Mouse (Mus musculus) forebrain, embryonic 12.5 days (tissue): Measurements from ENCODE around the gene Tma16. TPM values are rescaled to one million over a fixed set of nuclear protein-coding genes. Genes with fewer than 3 reads are reported as not detected.

ENCODE experiments used
- ATAC-seq: fragments of 200-750 bp; cut with Nextera tagmentation; 2 replicates; pipeline ENCODE4 v1.8.0; 2017; ENCODE audit warnings: moderate TSS enrichment; ENCODE audit not compliant: low FRiP score
- H3K27ac ChIP-seq: fragments of 300-500 bp; sonication (generic); 2 replicates; pipeline ENCODE4 v1.5.1; 2016; ENCODE audit warnings: mild to moderate bottlenecking
- H3K27me3 ChIP-seq: fragments of 300-500 bp; sonication (generic); 2 replicates; pipeline ENCODE4 v1.6.1; 2016; ENCODE audit warnings: mild to moderate bottlenecking
- H3K36me3 ChIP-seq: fragments of 300-500 bp; sonication (generic); replicated peaks from 2 replicates; pipeline ENCODE4 v1.6.1; 2016; ENCODE audit warnings: mild to moderate bottlenecking
- H3K4me1 ChIP-seq: fragments of 300-500 bp; sonication (generic); 2 replicates; pipeline ENCODE4 v1.6.1; 2016
- H3K4me2 ChIP-seq: fragments of 300-500 bp; sonication (generic); 2 replicates; pipeline ENCODE4 v1.6.1; 2016; ENCODE audit warnings: mild to moderate bottlenecking, moderate library complexity
- H3K4me3 ChIP-seq: fragments of 300-500 bp; sonication (generic); replicated peaks from 2 replicates; pipeline ENCODE4 v1.5.1; 2016; ENCODE audit warnings: mild to moderate bottlenecking
- H3K9ac ChIP-seq: fragments of 300-500 bp; sonication (generic); 2 replicates; pipeline ENCODE4 v1.6.1; 2016; ENCODE audit warnings: mild to moderate bottlenecking
- H3K9me3 ChIP-seq: fragments of 300-500 bp; sonication (generic); 2 replicates; pipeline ENCODE4 v1.6.1; 2016
- WGBS: fragments of 180-500 bp; shearing (Covaris S2); methylation state at CpG from one replicate; pipeline ENCODE4 v1.1.7; 2016; 5-methylcytosine and 5-hydroxymethylcytosine counted together
- polyA plus RNA-seq: library from polyadenylated mRNA; unstranded; fragments of >200 nt; fragmentation: Nextera tagmentation; extraction: Ambion mirVana; gene quantifications from 2 replicates; pipeline ENCODE4 v1.2.1, GENCODE M21; 2016

The Tma16 gene
- polyA plus RNA-seq, 1 experiment from 2014 or later = 15.5 TPM

GRCm38 (mm10) chr8:66450691-66451090 is 35.6 kb downstream of the Tma16 start:
- no peaks in the 10 kb centered on the region for H3K4me1 ChIP-seq
- no peaks in the 10 kb centered on the region for H3K36me3 ChIP-seq
- H3K27me3 ChIP-seq = no peaks in the 10 kb centered on the region
- H3K4me3 ChIP-seq = no peak overlapping the region
- ATAC-seq = no peak
- H3K27ac ChIP-seq = no peak overlapping the region
- H3K9ac ChIP-seq = no peak overlapping the region
- H3K4me2 ChIP-seq = no peak overlapping the region
- WGBS = 29% methylated on average over 5 of the region's 5 CpGs
- H3K9me3 ChIP-seq = no peaks in the 10 kb centered on the region

- no peak overlapping the region for H3K27ac ChIP-seq
- ATAC-seq = no peak
- H3K4me3 ChIP-seq = no peak overlapping the region
- H3K36me3 ChIP-seq = no peaks in the 10 kb centered on the region
- H3K9me3 ChIP-seq = no peaks in the 10 kb centered on the region
- no peaks in the 10 kb centered on the region for H3K27me3 ChIP-seq
- H3K4me2 ChIP-seq = no peak overlapping the region
- H3K9ac ChIP-seq = no peak overlapping the region
- WGBS = 84% methylated on average over 3 of the region's 3 CpGs
- H3K4me1 ChIP-seq = no peaks in the 10 kb centered on the region
Observed at GRCm38 (mm10) chr8:66445351-66445750, 41.0 kb downstream of the Tma16 start.

GRCm38 (mm10) chr8:66444141-66444540 is 42.2 kb downstream of the Tma16 start:
- no peak for ATAC-seq
- Histone ChIP-seq H3K27ac (no peak overlapping the region), H3K27me3 (no peaks in the 10 kb centered on the region), H3K36me3 (no peaks in the 10 kb centered on the region), H3K4me3 (no peak overlapping the region), H3K4me2 (no peak overlapping the region), H3K9ac (no peak overlapping the region), H3K4me1 (no peaks in the 10 kb centered on the region), H3K9me3 (no peaks in the 10 kb centered on the region)
- 77% methylated on average over 5 of the region's 5 CpGs for WGBS

DNA sequence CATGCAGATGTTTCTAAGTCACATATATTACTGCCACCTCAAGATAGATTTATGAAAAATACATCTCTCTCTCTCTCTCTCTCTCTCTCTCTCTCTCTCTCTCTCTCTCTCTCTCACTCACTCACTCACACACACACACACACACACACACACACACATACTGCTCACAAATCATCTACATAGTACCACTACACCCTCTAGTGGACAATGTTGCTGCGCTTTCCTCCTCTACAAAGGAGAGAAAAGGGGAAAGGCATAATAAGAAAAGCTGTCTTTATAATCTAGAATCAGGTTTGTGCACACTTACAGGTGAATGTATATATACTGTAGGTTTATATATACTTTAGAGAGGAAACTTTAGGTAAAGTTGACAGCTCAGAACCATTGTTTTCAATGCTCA is 43.6 kb downstream of the Tma16 start:
- Histone ChIP-seq H3K4me1 (no peaks in the 10 kb centered on the region), H3K27ac (no peak overlapping the region), H3K4me3 (no peak overlapping the region), H3K36me3 (no peaks in the 10 kb centered on the region), H3K4me2 (no peak overlapping the region), H3K9ac (no peak overlapping the region), H3K9me3 (no peaks in the 10 kb centered on the region), H3K27me3 (no peaks in the 10 kb centered on the region)
- ATAC-seq = no peak
- 35% methylated on average over 1 of the region's 1 CpGs for WGBS

DNA sequence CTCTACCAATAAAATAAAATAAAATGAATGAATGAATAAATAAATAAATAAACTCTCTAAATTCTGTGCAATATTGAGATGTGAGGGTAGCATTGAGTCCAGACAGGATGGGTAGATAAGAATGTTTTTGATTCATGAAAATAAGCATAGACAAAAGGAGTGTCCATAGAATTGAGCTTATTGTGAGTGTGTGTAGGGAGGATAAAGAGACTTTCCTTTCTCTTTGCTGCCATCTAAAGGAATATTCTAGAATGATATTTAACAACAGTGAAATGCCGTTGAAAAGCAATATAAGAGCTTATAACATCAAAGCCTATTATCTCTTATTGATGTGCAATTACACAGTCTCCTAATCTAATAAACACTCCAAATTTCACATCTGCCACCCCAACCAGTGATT is 45.2 kb downstream of the Tma16 start:
- H3K9ac ChIP-seq = no peak overlapping the region
- H3K36me3 ChIP-seq = no peaks in the 10 kb centered on the region
- no peak overlapping the region for H3K4me3 ChIP-seq
- no peaks in the 10 kb centered on the region for H3K9me3 ChIP-seq
- no peaks in the 10 kb centered on the region for H3K4me1 ChIP-seq
- no peak overlapping the region for H3K27ac ChIP-seq
- 23% methylated on average over 1 of the region's 1 CpGs for WGBS
- H3K4me2 ChIP-seq = no peak overlapping the region
- no peaks in the 10 kb centered on the region for H3K27me3 ChIP-seq
- ATAC-seq = 0 out of 2 replicates have a peak, but pooled peaks have one; percentile 43

DNA sequence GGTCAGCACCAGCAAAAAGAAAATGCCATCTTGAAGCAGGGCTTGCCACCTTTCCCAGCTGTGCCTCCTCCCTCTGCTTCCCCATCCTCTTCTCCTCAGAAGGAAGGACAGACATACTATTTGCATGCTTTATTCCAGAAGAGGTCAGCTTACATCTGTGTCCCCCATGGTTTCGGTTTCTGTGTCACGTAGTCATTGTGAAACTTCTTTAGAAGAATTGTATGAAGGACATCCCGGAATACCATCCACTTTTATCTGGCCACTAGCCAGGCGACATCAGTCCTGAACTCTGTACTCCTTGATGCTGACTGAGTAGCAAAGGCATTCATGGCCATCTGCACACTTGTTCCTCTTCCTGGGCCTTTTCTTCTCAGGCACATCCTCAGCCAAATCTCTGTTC is 47.9 kb downstream of the Tma16 start:
- Histone ChIP-seq H3K9ac (no peak overlapping the region), H3K9me3 (no peaks in the 10 kb centered on the region), H3K36me3 (no peaks in the 10 kb centered on the region), H3K27me3 (no peaks in the 10 kb centered on the region), H3K4me3 (no peak overlapping the region), H3K4me2 (no peak overlapping the region), H3K4me1 (no peaks in the 10 kb centered on the region), H3K27ac (no peak overlapping the region)
- no peak for ATAC-seq
- WGBS = 91% methylated on average over 4 of the region's 4 CpGs

GRCm38 (mm10) chr8:66437929-66438328 is 48.4 kb downstream of the Tma16 start:
- Histone ChIP-seq H3K4me1 (no peaks in the 10 kb centered on the region), H3K27ac (no peak overlapping the region), H3K9ac (no peak overlapping the region), H3K9me3 (no peaks in the 10 kb centered on the region), H3K4me2 (no peak overlapping the region), H3K36me3 (no peaks in the 10 kb centered on the region), H3K4me3 (no peak overlapping the region), H3K27me3 (no peaks in the 10 kb centered on the region)
- ATAC-seq = no peak
- WGBS = 90% methylated on average over 3 of the region's 3 CpGs

DNA sequence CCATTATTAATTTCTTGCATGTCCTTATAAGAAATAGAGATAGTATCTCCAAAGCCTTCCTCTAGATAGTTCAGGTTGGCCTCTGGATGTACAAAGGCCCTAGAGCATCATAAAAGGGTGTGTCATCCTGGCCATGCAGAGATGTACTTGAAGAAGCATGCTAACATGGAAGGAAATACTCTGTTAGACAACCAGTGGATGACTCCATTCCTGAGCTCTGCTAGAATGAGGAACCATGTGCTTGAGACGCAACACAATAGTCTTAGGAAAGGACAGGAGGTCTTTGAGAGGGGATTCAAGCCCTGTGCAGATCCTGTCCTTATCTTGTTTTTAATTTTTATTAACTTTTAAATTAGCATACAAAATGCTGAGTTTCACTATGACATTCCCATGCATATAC is 49.5 kb downstream of the Tma16 start:
- 98% methylated on average over 1 of the region's 1 CpGs for WGBS
- no peaks in the 10 kb centered on the region for H3K27me3 ChIP-seq
- H3K36me3 ChIP-seq = no peaks in the 10 kb centered on the region
- H3K4me2 ChIP-seq = no peak overlapping the region
- no peaks in the 10 kb centered on the region for H3K4me1 ChIP-seq
- H3K9me3 ChIP-seq = no peaks in the 10 kb centered on the region
- H3K27ac ChIP-seq = no peak overlapping the region
- no peak overlapping the region for H3K9ac ChIP-seq
- no peak for ATAC-seq
- H3K4me3 ChIP-seq = no peak overlapping the region

DNA sequence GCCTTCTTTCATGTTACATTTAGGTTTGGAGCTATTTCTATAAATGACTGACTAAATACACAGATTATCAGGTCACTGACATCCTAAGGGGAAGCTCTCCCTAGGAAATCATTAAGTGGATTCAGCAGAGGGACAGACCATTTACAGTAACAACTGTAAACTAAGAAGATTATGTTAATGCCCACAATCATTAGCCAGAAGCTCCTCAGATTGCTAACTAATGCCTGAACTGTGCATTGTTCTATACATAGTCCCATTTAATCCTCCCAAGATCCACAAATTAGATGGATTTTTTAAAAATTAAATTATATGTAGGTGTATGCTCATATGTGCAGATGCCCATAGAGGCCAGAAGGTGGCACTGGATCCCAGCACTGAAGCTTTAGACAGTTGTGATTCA is 52.8 kb downstream of the Tma16 start:
- no peaks in the 10 kb centered on the region for H3K36me3 ChIP-seq
- no peak for ATAC-seq
- H3K9ac ChIP-seq = no peak overlapping the region
- no peaks in the 10 kb centered on the region for H3K9me3 ChIP-seq
- H3K4me3 ChIP-seq = no peak overlapping the region
- no peaks in the 10 kb centered on the region for H3K4me1 ChIP-seq
- no peak overlapping the region for H3K4me2 ChIP-seq
- no peaks in the 10 kb centered on the region for H3K27me3 ChIP-seq
- H3K27ac ChIP-seq = no peak overlapping the region

GRCm38 (mm10) chr8:66430639-66431038 is 55.7 kb downstream of the Tma16 start:
- ATAC-seq = no peak
- Histone ChIP-seq H3K27me3 (no peaks in the 10 kb centered on the region), H3K9me3 (no peaks in the 10 kb centered on the region), H3K4me1 (no peaks in the 10 kb centered on the region), H3K4me3 (no peak overlapping the region), H3K9ac (no peak overlapping the region), H3K27ac (no peak overlapping the region), H3K4me2 (no peak overlapping the region), H3K36me3 (no peaks in the 10 kb centered on the region)
- 85% methylated on average over 2 of the region's 2 CpGs for WGBS

Other genes starting within 250 kb of the Tma16 start
- gene Tktl2, start 25.2 kb upstream of the Tma16 start, polyA plus RNA-seq = not detected in 2 replicates
- gene Npy5r, start 201.6 kb upstream of the Tma16 start, polyA plus RNA-seq = not detected in 2 replicates
- gene Npy1r, start 210.7 kb upstream of the Tma16 start, polyA plus RNA-seq = 1.2 TPM in 2 replicates